Mouse (Mus musculus): ENCODE data around the gene Jarid2.

The Jarid2 gene

DNA sequence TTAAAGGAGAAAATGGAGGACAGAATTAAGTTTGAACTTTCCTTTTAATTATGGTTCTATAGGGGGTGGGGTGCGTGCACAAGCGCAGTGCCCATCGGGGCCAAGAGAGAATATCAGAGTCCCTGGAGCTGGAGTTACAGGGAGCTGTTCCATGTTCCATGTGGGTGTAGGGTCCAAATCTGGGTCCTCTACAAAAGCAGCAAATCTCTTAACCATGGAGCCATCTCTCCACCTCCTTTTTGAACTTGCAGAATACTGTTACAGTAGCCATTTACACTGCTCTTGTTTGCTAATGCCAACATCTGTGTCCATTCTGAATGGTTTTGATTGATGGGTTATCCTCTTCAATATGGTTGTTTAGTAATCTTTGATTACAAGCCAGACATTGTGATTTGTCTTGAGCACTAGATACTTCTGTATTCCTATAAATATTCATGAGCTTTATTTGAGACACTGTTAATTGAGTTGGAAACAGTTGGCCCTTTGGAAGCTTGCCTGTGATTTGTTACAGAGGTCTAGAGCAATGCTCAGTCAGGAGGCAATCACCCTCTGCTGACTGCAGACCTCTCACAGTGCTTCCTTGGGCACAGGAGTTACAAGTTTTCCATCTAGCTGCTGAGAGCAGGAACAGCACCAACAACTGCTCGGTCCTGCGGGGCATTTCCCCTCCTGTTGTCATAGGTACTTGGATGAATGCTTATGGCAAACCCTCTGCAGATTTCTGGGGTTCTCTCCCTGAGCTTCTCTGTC is 231.4 kb downstream of the Jarid2 start:
- DNase-seq (ENCODE audit: low read depth), result no peak
